Comparison of ENCODE assay signal across 11 mouse cellular contexts in genomic region chr11:68286142-68286808, GRCm38 (mm10).
DNase-seq lines count a peak whose midpoint lies in the region; ATAC-seq and TF ChIP-seq lines count a peak whose summit lies in the region.
"Had no signal": no experiment of that assay in that cellular context is flagged by ENCODE, and none has a peak within 500 bp of the region (broad histone marks: within the 10 kb centered on the region; RNA-seq: fewer than 3 reads in every experiment).

No protein-coding gene starts in this region.

- no peak overlapping the region for H3K4me3 ChIP-seq in liver, adult 2 months (ENCODE audit: insufficient read depth, low read depth, low read length)
- H3K4me3 ChIP-seq in embryonic facial prominence, embryonic 13.5 days = no peak overlapping the region
- no peak overlapping the region for H3K4me3 ChIP-seq in heart, postnatal 0 days (ENCODE audit: low read depth, low read length)
- H3K4me3 ChIP-seq: neural tube, embryonic 12.5 days had no signal

- H3K79me2 ChIP-seq in liver, adult 2 months (ENCODE audit: control insufficient read depth, insufficient read depth, low read length) = no peaks in the 10 kb centered on the region

- no peaks in the 10 kb centered on the region for H3K9me3 ChIP-seq in embryonic facial prominence, embryonic 13.5 days
- no peaks in the 10 kb centered on the region for H3K9me3 ChIP-seq in heart, postnatal 0 days (replicated peaks; ENCODE audit: control insufficient read depth, low read length)
- H3K9me3 ChIP-seq: neural tube, embryonic 12.5 days had no signal

- 43% methylated on average over 10 of the region's 10 CpGs for WGBS in liver, adult 2 months
- 47% methylated on average over 10 of the region's 10 CpGs for WGBS in embryonic facial prominence, embryonic 13.5 days
- 41% methylated on average over 10 of the region's 10 CpGs for WGBS in heart, postnatal 0 days

- H3K27me3 ChIP-seq in liver, adult 2 months (ENCODE audit: control insufficient read depth, insufficient read depth, low read length) = no peaks in the 10 kb centered on the region
- H3K27me3 ChIP-seq in embryonic facial prominence, embryonic 13.5 days = peaks cover 2% of the 10 kb centered on the region; the same call in 1 of the 2 replicates
- H3K27me3 ChIP-seq in heart, postnatal 0 days (ENCODE audit: control insufficient read depth, insufficient read depth, low read length) = no peaks in the 10 kb centered on the region

- TF ChIP-seq POLR2A in liver, adult 2 months (IDR thresholded peaks at IDR 0.05; ENCODE audit: extremely low read depth, insufficient read depth, low read length) = no peak

- no peak for ATAC-seq in embryonic facial prominence, embryonic 13.5 days (ENCODE audit: insufficient number of reproducible peaks, insufficient read depth, low FRiP score, low TSS enrichment, low read depth)
- peak; percentile 79 for ATAC-seq in heart, postnatal 0 days (ENCODE audit: insufficient read depth, low read depth)
- peak; percentile 14; the same call in 1 of the 2 replicates for ATAC-seq in neutrophil, adult 5-6 weeks (ENCODE audit: extremely low read depth, insufficient number of reproducible peaks, low FRiP score, poor library complexity, severe bottlenecking)
- ATAC-seq: activated CD4-positive, CD25-positive, alpha-beta regulatory T cell, adult 4 months had no signal

- H3K27ac ChIP-seq in liver, adult 2 months (replicated peaks; ENCODE audit: insufficient read depth, low read depth, low read length) = peak overlapping the region; percentile 32; the same call in 1 of the 2 replicates
- H3K27ac ChIP-seq in embryonic facial prominence, embryonic 13.5 days = no peak overlapping the region
- peak overlapping the region; percentile 53 for H3K27ac ChIP-seq in heart, postnatal 0 days (ENCODE audit: low read depth)
- H3K27ac ChIP-seq: neural tube, embryonic 12.5 days had no signal

- no peak for TF ChIP-seq CTCF in liver, adult 2 months (IDR thresholded peaks at IDR 0.05; ENCODE audit: low read depth, low read length)
- no peak for TF ChIP-seq CTCF in heart, postnatal 0 days (IDR thresholded peaks at IDR 0.05; ENCODE audit: low read depth)

- no peak overlapping the region for H3K4me2 ChIP-seq in embryonic facial prominence, embryonic 13.5 days
- H3K4me2 ChIP-seq in heart, postnatal 0 days (ENCODE audit: low read depth, low read length) = no peak overlapping the region
- H3K4me2 ChIP-seq: neural tube, embryonic 12.5 days had no signal

- H3K36me3 ChIP-seq in liver, adult 2 months (ENCODE audit: control insufficient read depth, insufficient read depth, low read length) = no peaks in the 10 kb centered on the region
- H3K36me3 ChIP-seq in embryonic facial prominence, embryonic 13.5 days = no peaks in the 10 kb centered on the region
- no peaks in the 10 kb centered on the region for H3K36me3 ChIP-seq in heart, postnatal 0 days (replicated peaks; ENCODE audit: control insufficient read depth, insufficient read depth, low read length)
- H3K36me3 ChIP-seq: neural tube, embryonic 12.5 days had no signal

- no peak for TF ChIP-seq EP300 in heart, postnatal 0 days (IDR thresholded peaks at IDR 0.05; ENCODE audit: low read depth)

- H3K4me1 ChIP-seq in liver, adult 2 months (ENCODE audit: control insufficient read depth, insufficient read depth, low read length) = no peaks in the 10 kb centered on the region; the same call in 1 of the 2 replicates
- peaks cover 28% of the 10 kb centered on the region for H3K4me1 ChIP-seq in embryonic facial prominence, embryonic 13.5 days
- peaks cover 23% of the 10 kb centered on the region for H3K4me1 ChIP-seq in heart, postnatal 0 days (ENCODE audit: control insufficient read depth, insufficient read depth)

- DNase-seq in liver, adult 2 months (ENCODE audit: extremely low read depth, low read depth, low spot score) = peak; percentile 14
- no peak for DNase-seq in liver
- peak; percentile 73 for DNase-seq in heart, postnatal 0 days (ENCODE audit: low spot score)
- DNase-seq in thymus, postnatal 0 days (ENCODE audit: low spot score) = no peak
- DNase-seq in left cerebral cortex, adult 18-20 months (ENCODE audit: low spot score in 2 of 2) = no peak
- no peak for DNase-seq in right cerebral cortex, postnatal 10 days (ENCODE audit: low spot score in 2 of 2)
- DNase-seq: layer of hippocampus, postnatal 36 days had no signal

- no peak overlapping the region; the same call in 1 of the 2 replicates for H3K9ac ChIP-seq in liver, adult 2 months (ENCODE audit: low read depth, low read length)
- H3K9ac ChIP-seq in embryonic facial prominence, embryonic 13.5 days = peak overlapping the region; percentile 22; the same call in 1 of the 2 replicates
- peak overlapping the region; percentile 28 for H3K9ac ChIP-seq in heart, postnatal 0 days (replicated peaks; ENCODE audit: low read depth, low read length)
- H3K9ac ChIP-seq: neural tube, embryonic 12.5 days had no signal

Comparison
In these comparisons a context has a peak if more than half of its experiments do, and no peak if none do; other contexts are left out.
1. DNase-seq: peak in liver, adult 2 months (single experiment) and heart, postnatal 0 days (single experiment); none in liver (single experiment), thymus, postnatal 0 days (single experiment), left cerebral cortex, adult 18-20 months (0 of 2) and right cerebral cortex, postnatal 10 days (0 of 2).